In genomic region chr12:110071823-110072222, GRCm38 (mm10) we compare ENCODE assay signal across 16 mouse cellular contexts.
"Had no signal": no experiment of that assay in that cellular context is flagged by ENCODE, and none has a peak within 500 bp of the region (broad histone marks: within the 10 kb centered on the region; RNA-seq: fewer than 3 reads in every experiment).

No protein-coding gene starts in this region.

- H3K4me2 ChIP-seq: limb, embryonic 12.5 days; liver, embryonic 11.5 days; liver, embryonic 15.5 days; midbrain, embryonic 12.5 days had no signal

- DNase-seq: kidney, adult 11 months; kidney, postnatal 10 days; kidney, postnatal 4 days; right cerebral cortex, adult 18-20 months; right cerebral cortex, postnatal 25 days; thymus, adult 18-20 months; thymus, postnatal 14 days had no signal

- H3K27me3 ChIP-seq: liver, embryonic 15.5 days; midbrain, embryonic 12.5 days had no signal

- H3K4me1 ChIP-seq: liver, embryonic 15.5 days; megakaryocyte, embryonic 14.5 days; midbrain, embryonic 12.5 days had no signal

- H3K9ac ChIP-seq: limb, embryonic 12.5 days; liver, embryonic 15.5 days; midbrain, embryonic 12.5 days had no signal

- H3K27ac ChIP-seq: hindbrain, postnatal 0 days; left cerebral cortex, adult 2 months; limb, embryonic 12.5 days; liver, embryonic 15.5 days; macrophage; midbrain, embryonic 12.5 days had no signal

- H3K36me3 ChIP-seq: limb, embryonic 12.5 days; liver, embryonic 15.5 days; midbrain, embryonic 12.5 days had no signal

- ATAC-seq: hindbrain, postnatal 0 days; midbrain, embryonic 16.5 days had no signal

- H3K4me3 ChIP-seq: left cerebral cortex, adult 2 months; limb, embryonic 12.5 days; liver, embryonic 15.5 days; megakaryocyte, embryonic 14.5 days; midbrain, embryonic 12.5 days had no signal

- H3K9me3 ChIP-seq: liver, embryonic 15.5 days had no signal
